Mouse (Mus musculus): ENCODE measurements around the gene Tbccd1. TPM values are rescaled to one million over a fixed set of nuclear protein-coding genes. Genes with fewer than 3 reads are reported as not detected.

Tbccd1 gene
- polyA plus RNA-seq, 1 experiment from 2014 or later, result 31.6 TPM

- Histone ChIP-seq H3K27me3 (replicated peaks; ENCODE audit: control insufficient read depth, insufficient read depth, low read length) (no peaks in the 10 kb centered on the region), H3K4me2 (ENCODE audit: low read depth, low read length) (peak overlapping the region; percentile 96), H3K27ac (ENCODE audit: low read length) (peak overlapping the region; percentile 68), H3K9me3 (ENCODE audit: control insufficient read depth, low read length) (no peaks in the 10 kb centered on the region), H3K4me1 (ENCODE audit: control insufficient read depth, insufficient read depth, low read length) (peaks cover 10% of the 10 kb centered on the region), H3K36me3 (ENCODE audit: control insufficient read depth, insufficient read depth, low read length) (no peaks in the 10 kb centered on the region), H3K9ac (ENCODE audit: low read depth, low read length) (peak overlapping the region; percentile 75), H3K4me3 (ENCODE audit: low read length) (peak overlapping the region; percentile 61)
- peak; percentile 95 for ATAC-seq
- 6% methylated on average over 26 of the region's 26 CpGs for WGBS
These were observed 13.2 kb downstream of the Tbccd1 start for GRCm38 (mm10) chr16:22844061-22844801.

- Histone ChIP-seq H3K4me1 (ENCODE audit: control insufficient read depth, insufficient read depth, low read length) (peaks cover 10% of the 10 kb centered on the region), H3K4me3 (ENCODE audit: low read length) (no peak overlapping the region), H3K4me2 (ENCODE audit: low read depth, low read length) (no peak overlapping the region), H3K9me3 (ENCODE audit: control insufficient read depth, low read length) (no peaks in the 10 kb centered on the region), H3K9ac (ENCODE audit: low read depth, low read length) (no peak overlapping the region), H3K27ac (ENCODE audit: low read length) (no peak overlapping the region), H3K27me3 (replicated peaks; ENCODE audit: control insufficient read depth, insufficient read depth, low read length) (no peaks in the 10 kb centered on the region), H3K36me3 (ENCODE audit: control insufficient read depth, insufficient read depth, low read length) (no peaks in the 10 kb centered on the region)
- ATAC-seq, result peak; percentile 57
- 83% methylated on average over 5 of the region's 5 CpGs for WGBS
These were observed 14.6 kb downstream of the Tbccd1 start for GRCm38 (mm10) chr16:22842871-22843270.

- no peaks in the 10 kb centered on the region for H3K27me3 ChIP-seq (replicated peaks; ENCODE audit: control insufficient read depth, insufficient read depth, low read length)
- H3K9ac ChIP-seq (ENCODE audit: low read depth, low read length), result no peak overlapping the region
- H3K27ac ChIP-seq (ENCODE audit: low read length), result no peak overlapping the region
- no peak overlapping the region for H3K4me3 ChIP-seq (ENCODE audit: low read length)
- 81% methylated on average over 3 of the region's 3 CpGs for WGBS
- peaks cover 4% of the 10 kb centered on the region; the same call in 1 of the 2 replicates for H3K36me3 ChIP-seq (ENCODE audit: control insufficient read depth, insufficient read depth, low read length)
- H3K4me1 ChIP-seq (ENCODE audit: control insufficient read depth, insufficient read depth, low read length), result peaks cover 2% of the 10 kb centered on the region; the same call in 1 of the 2 replicates
- no peak overlapping the region for H3K4me2 ChIP-seq (ENCODE audit: low read depth, low read length)
- no peaks in the 10 kb centered on the region for H3K9me3 ChIP-seq (ENCODE audit: control insufficient read depth, low read length)
- no peak for ATAC-seq
These were observed 18.2 kb downstream of the Tbccd1 start for GRCm38 (mm10) chr16:22839146-22839857.

- Histone ChIP-seq H3K27ac (ENCODE audit: low read length) (no peak overlapping the region), H3K9ac (ENCODE audit: low read depth, low read length) (no peak overlapping the region), H3K27me3 (replicated peaks; ENCODE audit: control insufficient read depth, insufficient read depth, low read length) (no peaks in the 10 kb centered on the region), H3K4me3 (ENCODE audit: low read length) (no peak overlapping the region), H3K9me3 (ENCODE audit: control insufficient read depth, low read length) (no peaks in the 10 kb centered on the region), H3K4me2 (ENCODE audit: low read depth, low read length) (no peak overlapping the region), H3K4me1 (ENCODE audit: control insufficient read depth, insufficient read depth, low read length) (no peaks in the 10 kb centered on the region), H3K36me3 (ENCODE audit: control insufficient read depth, insufficient read depth, low read length) (peaks cover 4% of the 10 kb centered on the region; the same call in 1 of the 2 replicates)
- no peak for ATAC-seq
- WGBS, result 91% methylated on average over 3 of the region's 3 CpGs
These were observed 24.4 kb downstream of the Tbccd1 start for GRCm38 (mm10) chr16:22832932-22833525.

- no peak overlapping the region for H3K4me3 ChIP-seq (ENCODE audit: low read length)
- ATAC-seq, result no peak
- no peak overlapping the region for H3K4me2 ChIP-seq (ENCODE audit: low read depth, low read length)
- no peaks in the 10 kb centered on the region for H3K27me3 ChIP-seq (replicated peaks; ENCODE audit: control insufficient read depth, insufficient read depth, low read length)
- H3K27ac ChIP-seq (ENCODE audit: low read length), result no peak overlapping the region
- H3K9ac ChIP-seq (ENCODE audit: low read depth, low read length), result no peak overlapping the region
- no peaks in the 10 kb centered on the region for H3K4me1 ChIP-seq (ENCODE audit: control insufficient read depth, insufficient read depth, low read length)
- no peaks in the 10 kb centered on the region for H3K9me3 ChIP-seq (ENCODE audit: control insufficient read depth, low read length)
- H3K36me3 ChIP-seq (ENCODE audit: control insufficient read depth, insufficient read depth, low read length), result peaks cover 2% of the 10 kb centered on the region; the same call in 1 of the 2 replicates
- WGBS, result 50% methylated on average over 8 of the region's 8 CpGs
These were observed 36.7 kb downstream of the Tbccd1 start for GRCm38 (mm10) chr16:22820731-22821130.

- no peak within 1 kb of the TSS for H3K27ac ChIP-seq (ENCODE audit: low read length)
- no peaks in the 10 kb centered on the region; the same call in 1 of the 2 replicates for H3K4me1 ChIP-seq (ENCODE audit: control insufficient read depth, insufficient read depth, low read length)
- no peaks in the 10 kb centered on the region for H3K36me3 ChIP-seq (ENCODE audit: control insufficient read depth, insufficient read depth, low read length)
- ATAC-seq, result no peak
- 49% methylated on average over 2 of the region's 2 CpGs for WGBS
- no peaks in the 10 kb centered on the region for H3K27me3 ChIP-seq (replicated peaks; ENCODE audit: control insufficient read depth, insufficient read depth, low read length)
- no peak within 1 kb of the TSS for H3K4me2 ChIP-seq (ENCODE audit: low read depth, low read length)
- H3K9ac ChIP-seq (ENCODE audit: low read depth, low read length), result no peak within 1 kb of the TSS
- no peaks in the 10 kb centered on the region for H3K9me3 ChIP-seq (ENCODE audit: control insufficient read depth, low read length)
- H3K4me3 ChIP-seq (ENCODE audit: low read length), result no peak within 1 kb of the TSS
These were observed 46.0 kb downstream of the Tbccd1 start, which contains the start of gene Crygs for GRCm38 (mm10) chr16:22811477-22811876. Gene Crygs (minus strand): TSS chr16:22811577.

GRCm38 (mm10) chr16:22807468-22808070, 49.9 kb downstream of the Tbccd1 start:
- no peak for ATAC-seq
- no peaks in the 10 kb centered on the region for H3K36me3 ChIP-seq (ENCODE audit: control insufficient read depth, insufficient read depth, low read length)
- H3K4me3 ChIP-seq (ENCODE audit: low read length), result no peak overlapping the region
- 9% methylated on average over 17 of the region's 17 CpGs for WGBS
- H3K4me1 ChIP-seq (ENCODE audit: control insufficient read depth, insufficient read depth, low read length), result no peaks in the 10 kb centered on the region; the same call in 1 of the 2 replicates
- H3K4me2 ChIP-seq (ENCODE audit: low read depth, low read length), result peak overlapping the region; percentile 43
- no peaks in the 10 kb centered on the region for H3K27me3 ChIP-seq (replicated peaks; ENCODE audit: control insufficient read depth, insufficient read depth, low read length)
- H3K27ac ChIP-seq (ENCODE audit: low read length), result no peak overlapping the region
- no peak overlapping the region for H3K9ac ChIP-seq (ENCODE audit: low read depth, low read length)
- no peaks in the 10 kb centered on the region for H3K9me3 ChIP-seq (ENCODE audit: control insufficient read depth, low read length)

GRCm38 (mm10) chr16:22802786-22803185, 54.7 kb downstream of the Tbccd1 start:
- Histone ChIP-seq H3K4me3 (ENCODE audit: low read length) (no peak overlapping the region), H3K27ac (ENCODE audit: low read length) (no peak overlapping the region), H3K9me3 (ENCODE audit: control insufficient read depth, low read length) (no peaks in the 10 kb centered on the region), H3K4me2 (ENCODE audit: low read depth, low read length) (no peak overlapping the region), H3K9ac (ENCODE audit: low read depth, low read length) (no peak overlapping the region), H3K36me3 (ENCODE audit: control insufficient read depth, insufficient read depth, low read length) (no peaks in the 10 kb centered on the region), H3K4me1 (ENCODE audit: control insufficient read depth, insufficient read depth, low read length) (no peaks in the 10 kb centered on the region; the same call in 1 of the 2 replicates), H3K27me3 (replicated peaks; ENCODE audit: control insufficient read depth, insufficient read depth, low read length) (no peaks in the 10 kb centered on the region)
- WGBS, result 83% methylated on average over 7 of the region's 7 CpGs
- ATAC-seq, result no peak

- ATAC-seq, result no peak
- no peak overlapping the region for H3K27ac ChIP-seq (ENCODE audit: low read length)
- H3K9me3 ChIP-seq (ENCODE audit: control insufficient read depth, low read length), result no peaks in the 10 kb centered on the region
- H3K36me3 ChIP-seq (ENCODE audit: control insufficient read depth, insufficient read depth, low read length), result no peaks in the 10 kb centered on the region
- no peak overlapping the region for H3K4me3 ChIP-seq (ENCODE audit: low read length)
- H3K4me1 ChIP-seq (ENCODE audit: control insufficient read depth, insufficient read depth, low read length), result no peaks in the 10 kb centered on the region
- no peaks in the 10 kb centered on the region for H3K27me3 ChIP-seq (replicated peaks; ENCODE audit: control insufficient read depth, insufficient read depth, low read length)
- H3K4me2 ChIP-seq (ENCODE audit: low read depth, low read length), result no peak overlapping the region
- no peak overlapping the region for H3K9ac ChIP-seq (ENCODE audit: low read depth, low read length)
- WGBS, result 60% methylated on average over 5 of the region's 5 CpGs
These were observed 56.7 kb downstream of the Tbccd1 start for GRCm38 (mm10) chr16:22800849-22801109.
